Mouse (Mus musculus) layer of hippocampus, adult 2 months (tissue): ENCODE measurements at regions not wholly inside any gene's neighbourhood (a gene's known extent, or its start where the extent isn't known, plus 50 kb on each side); places are given as distances from the start of the nearest gene placed in this dataset.

Source experiments
- DNase-seq, 2 experiments: peaks; one replicate each; pipeline ENCODE4 v3.0.0; 2022; ENCODE audit warnings: low spot score in 2 of 2
- H3K27ac ChIP-seq: fragments of 200-600 bp; 2 replicates; pipeline ENCODE4 v1.8.1; 2022
- H3K4me3 ChIP-seq: fragments of 200-600 bp; 2 replicates; pipeline ENCODE4 v1.8.1; 2022; ENCODE audit warnings: mild to moderate bottlenecking
- CTCF ChIP-seq: fragments of 200-600 bp; conservative IDR thresholded peaks from 2 replicates; pipeline ENCODE4 v1.8.1; 2022; ENCODE audit warnings: antibody characterized with exemption, mild to moderate bottlenecking, moderate library complexity

DNA sequence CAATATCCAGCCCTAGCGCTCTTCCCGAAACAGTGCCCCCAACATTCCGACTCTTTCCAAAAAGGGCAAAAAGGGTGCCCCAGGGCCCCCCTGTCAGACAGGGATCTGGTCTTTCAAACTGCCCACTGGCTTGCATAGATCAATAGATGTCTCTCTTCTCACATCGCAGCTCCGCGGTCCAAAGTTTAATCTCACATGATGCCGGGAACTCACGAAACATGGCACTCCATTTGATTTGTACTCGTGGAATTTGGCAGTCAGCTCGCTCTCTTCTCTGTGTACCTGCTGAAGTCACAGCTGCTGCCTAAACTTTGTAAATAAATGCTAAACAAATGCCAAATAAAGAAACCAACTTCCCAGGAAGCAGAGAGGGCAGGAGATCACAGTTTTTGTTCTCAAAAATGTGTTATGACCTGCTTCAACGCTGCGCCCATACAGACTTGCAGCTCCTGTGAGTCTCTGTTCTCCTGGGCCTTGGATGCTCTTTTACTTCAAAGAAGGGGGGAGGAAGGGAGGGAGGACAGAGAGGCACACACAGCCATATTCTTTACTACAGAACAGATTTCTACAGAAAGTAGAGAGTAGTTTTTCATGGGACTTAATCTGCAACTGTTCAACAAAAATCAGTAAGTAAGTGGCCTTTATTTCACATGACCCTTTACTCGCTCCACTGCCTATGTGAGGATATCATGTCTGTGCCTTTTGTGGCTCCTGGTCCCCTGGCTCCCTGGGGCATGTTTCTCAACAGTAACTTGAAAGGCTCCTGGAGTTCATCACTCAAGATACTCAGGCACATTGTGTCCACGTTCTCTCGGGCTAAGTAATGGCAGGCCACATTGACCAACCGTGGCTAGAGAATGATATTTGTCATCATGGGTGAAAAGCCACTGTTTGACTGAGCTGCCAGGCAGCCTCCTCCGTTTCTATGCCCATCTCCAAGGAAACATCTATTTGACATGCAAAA, 254.6 kb downstream of the Dhx15 start:
- DNase-seq, result no peak
- Histone ChIP-seq H3K27ac (no peak overlapping the region), H3K4me3 (no peak overlapping the region)
- TF ChIP-seq CTCF, result no peak

DNA sequence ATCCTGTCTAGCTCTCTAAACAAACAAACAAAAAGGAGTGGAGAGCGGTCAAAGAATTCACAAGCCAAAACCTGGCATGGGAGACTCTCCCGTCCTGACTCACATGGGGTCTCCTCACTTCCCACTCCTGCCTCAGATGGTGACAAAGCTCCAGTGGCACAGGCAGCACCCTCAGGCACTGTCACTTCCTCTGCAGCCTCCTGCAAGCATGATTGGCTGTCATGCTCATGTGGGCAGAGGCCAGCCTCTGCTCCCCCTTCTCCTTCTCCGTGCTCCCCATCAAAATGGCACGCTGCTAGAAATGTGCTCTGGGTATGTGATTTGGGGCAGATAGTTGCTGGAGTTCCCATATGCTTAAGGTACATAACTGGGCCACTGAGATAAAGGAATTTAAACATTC, 255.4 kb downstream of the Dhx15 start:
- Histone ChIP-seq H3K4me3 (no peak overlapping the region), H3K27ac (no peak overlapping the region)
- TF ChIP-seq CTCF, result no peak
- no peak for DNase-seq

DNA sequence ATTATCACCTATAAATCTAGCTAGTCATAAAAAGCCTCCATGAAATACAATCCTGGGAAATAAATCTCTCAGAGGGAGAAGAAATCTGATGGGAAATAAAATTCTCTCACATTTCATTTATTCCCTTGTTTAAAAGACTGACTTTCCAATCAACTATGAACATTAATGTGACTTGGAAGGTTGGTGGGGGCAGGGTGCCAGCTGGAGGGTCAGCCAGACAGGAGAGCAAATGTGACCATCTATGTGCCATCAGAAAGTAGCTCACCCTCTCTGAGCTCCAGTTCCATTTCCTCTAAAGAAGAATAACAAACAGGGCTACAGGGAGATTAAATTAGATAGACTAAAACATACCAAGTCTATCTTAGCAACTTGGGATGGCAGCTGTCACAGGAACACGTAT, 257.0 kb downstream of the Dhx15 start:
- no peak overlapping the region for H3K4me3 ChIP-seq
- no peak for DNase-seq
- no peak overlapping the region for H3K27ac ChIP-seq
- no peak for TF ChIP-seq CTCF

DNA sequence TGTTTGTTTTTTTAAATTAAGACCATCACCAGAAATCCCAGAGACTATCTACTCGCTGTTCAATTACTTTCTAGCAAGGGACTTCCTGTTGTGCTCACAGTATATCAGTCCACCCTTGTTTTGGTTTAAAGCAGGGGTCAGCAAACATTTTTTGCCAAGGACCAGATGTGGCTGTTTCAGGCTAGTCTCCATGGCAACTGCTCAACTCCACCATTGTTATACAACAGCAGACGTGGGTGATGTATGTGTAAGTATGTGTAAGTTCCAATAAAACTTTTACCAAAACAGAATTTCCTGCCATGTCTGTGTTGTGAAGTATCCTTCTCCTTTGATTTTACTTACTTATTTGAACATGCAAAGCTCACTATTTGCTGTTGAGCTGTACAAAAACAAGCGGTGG, 259.9 kb downstream of the Dhx15 start:
- Histone ChIP-seq H3K4me3 (no peak overlapping the region), H3K27ac (no peak overlapping the region)
- DNase-seq, result no peak
- TF ChIP-seq CTCF, result no peak

DNA sequence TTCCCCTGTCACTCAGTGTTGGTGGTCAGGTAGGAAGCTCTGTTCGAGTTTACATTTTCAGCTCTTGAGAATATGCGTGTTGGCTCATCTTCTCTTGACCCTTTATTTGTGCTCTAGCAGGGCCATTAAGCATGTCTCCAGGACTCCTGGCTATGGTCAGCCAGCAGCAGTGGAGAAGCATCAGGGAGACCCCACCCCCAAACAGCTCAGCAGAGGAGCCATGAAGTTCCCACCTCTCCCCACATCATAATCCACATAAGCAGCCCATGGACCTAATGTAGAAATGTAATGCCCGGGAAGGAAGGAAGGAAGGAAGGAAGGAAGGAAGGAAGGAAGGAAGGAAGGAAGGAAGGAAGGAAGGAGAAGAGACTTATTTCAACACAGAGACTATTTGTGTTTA, 261.5 kb downstream of the Dhx15 start:
- Histone ChIP-seq H3K27ac (no peak overlapping the region), H3K4me3 (no peak overlapping the region)
- DNase-seq, result no peak
- no peak for TF ChIP-seq CTCF

DNA sequence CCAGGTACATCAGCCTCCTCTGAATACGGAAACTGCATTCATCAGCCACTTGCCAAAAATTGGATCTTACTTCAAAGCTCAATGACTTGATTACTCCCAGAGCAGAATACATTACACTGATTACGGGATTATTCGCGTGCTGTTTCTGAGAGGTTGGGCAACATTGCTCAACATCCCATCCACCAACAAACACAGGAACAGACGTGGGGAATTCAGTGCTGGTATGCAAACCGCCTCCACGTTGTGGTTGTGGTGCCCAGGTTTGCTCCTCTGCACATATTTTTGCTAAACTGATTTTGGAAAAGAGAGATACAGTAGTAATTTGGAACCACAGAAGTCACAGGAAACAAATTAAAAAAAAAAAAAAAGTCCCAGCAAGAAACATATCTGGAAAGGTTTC, 266.9 kb downstream of the Dhx15 start:
- no peak overlapping the region for H3K27ac ChIP-seq
- DNase-seq, result peak; percentile 36 to 70
- TF ChIP-seq CTCF, result no peak
- no peak overlapping the region for H3K4me3 ChIP-seq

DNA sequence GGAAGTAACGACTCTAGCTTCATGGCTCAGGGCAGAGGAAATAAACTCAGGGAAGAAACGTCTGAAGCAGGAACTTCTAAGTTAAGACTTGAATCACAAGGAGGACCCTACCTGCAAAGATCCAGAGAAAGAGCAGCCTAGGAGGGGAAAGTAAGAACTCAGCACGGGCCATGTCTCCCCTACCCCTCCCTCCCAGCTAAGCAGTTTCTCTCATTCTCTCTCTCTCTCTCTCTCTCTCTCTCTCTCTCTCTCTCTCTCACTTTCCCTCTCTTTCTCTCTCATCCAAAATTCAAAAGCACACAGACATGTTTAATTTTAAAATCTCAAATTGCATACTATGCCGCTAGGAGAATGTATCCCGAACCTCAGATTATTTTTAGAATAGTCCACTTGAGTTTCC, 267.3 kb downstream of the Dhx15 start:
- Histone ChIP-seq H3K27ac (no peak overlapping the region), H3K4me3 (no peak overlapping the region)
- TF ChIP-seq CTCF, result no peak
- DNase-seq, result no peak

DNA sequence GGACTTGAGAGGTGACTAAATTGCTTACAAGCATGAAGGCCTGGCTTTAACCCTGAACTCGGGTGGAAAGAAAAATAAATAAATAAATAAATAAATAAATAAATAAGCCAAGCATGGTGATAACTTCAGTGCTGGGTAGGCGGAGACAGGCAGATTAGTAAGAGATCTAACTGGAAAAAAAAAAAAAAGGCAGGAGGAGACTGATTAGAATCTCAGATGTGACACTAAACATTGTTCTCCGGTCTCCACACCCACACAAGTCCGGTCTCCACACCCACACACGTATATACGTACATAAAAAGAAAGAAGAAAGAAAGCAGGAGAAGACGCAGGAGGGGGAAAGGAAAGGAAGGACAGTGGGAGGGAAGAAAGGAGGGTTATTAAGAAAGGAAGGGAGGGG, 267.8 kb downstream of the Dhx15 start:
- TF ChIP-seq CTCF, result no peak
- Histone ChIP-seq H3K27ac (no peak overlapping the region), H3K4me3 (no peak overlapping the region)
- DNase-seq, result no peak

DNA sequence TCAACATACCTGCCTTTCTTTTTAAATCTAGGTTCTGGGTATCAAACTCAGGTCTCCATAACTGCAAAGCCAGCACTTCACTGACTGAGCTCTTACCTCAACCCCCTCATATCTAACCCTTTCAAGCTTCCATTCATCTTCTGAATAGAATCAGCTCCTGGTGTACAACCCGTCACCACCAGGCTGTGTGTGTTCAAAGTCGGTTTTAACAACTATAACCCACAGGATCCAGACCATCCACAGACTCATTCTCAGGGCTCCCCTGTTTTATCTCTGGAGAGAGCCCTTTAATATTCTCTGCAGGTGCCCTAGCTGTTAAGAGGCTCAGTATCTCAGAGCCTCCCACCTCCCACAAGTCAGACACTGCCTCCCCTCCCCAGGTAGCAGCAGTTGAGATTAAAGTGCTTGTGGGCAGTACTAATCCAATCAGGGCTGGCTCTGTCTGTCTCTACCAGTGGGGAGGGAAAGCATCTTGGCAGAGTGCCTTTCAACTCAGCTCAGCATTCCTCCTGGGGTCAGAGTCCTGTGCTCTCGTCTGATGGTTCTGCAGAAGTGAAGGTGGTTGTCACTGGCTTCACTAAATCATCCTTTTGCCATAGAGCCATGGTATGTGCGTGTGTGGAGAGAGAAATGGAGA, 272.4 kb downstream of the Dhx15 start:
- Histone ChIP-seq H3K4me3 (no peak overlapping the region), H3K27ac (no peak overlapping the region)
- DNase-seq, result no peak
- TF ChIP-seq CTCF, result no peak

DNA sequence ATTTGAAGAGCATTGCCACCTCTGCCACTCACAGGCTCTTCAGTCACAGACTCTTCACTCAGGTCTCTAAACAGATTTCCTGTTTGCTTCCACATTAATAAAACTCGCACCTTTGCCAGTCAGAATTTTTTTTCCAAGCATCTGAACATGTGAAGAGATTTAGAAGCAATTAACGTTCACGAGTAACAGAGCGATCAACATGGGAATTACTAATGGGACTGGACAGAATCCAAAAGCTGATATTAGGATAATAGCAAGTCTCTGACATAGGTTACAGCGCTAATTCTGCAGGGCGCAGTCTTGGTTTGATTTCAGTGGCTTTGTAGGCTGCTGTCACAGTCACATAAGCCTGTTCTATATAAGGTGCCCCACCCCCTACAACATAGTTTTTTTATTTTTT, 275.6 kb downstream of the Dhx15 start:
- no peak for TF ChIP-seq CTCF
- Histone ChIP-seq H3K4me3 (no peak overlapping the region), H3K27ac (no peak overlapping the region)
- no peak for DNase-seq

DNA sequence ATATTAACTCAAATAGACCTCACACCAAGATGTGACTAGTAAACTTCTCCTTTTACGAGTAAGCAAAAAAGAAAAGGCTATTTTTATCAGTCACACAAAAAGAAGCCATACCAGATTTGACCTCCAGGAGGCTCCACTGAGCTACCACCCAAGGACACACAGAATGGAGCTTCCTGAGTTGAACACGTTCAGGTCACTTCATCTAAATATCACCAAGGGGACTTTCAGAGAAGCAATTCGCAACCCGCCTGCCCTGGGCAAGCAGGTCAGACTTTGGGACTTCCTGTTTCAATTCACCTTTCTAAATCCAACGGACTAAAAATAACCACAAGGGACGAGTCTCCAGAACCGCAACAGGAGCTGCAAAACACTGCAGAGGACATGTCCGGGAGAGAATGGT, 281.5 kb downstream of the Dhx15 start:
- TF ChIP-seq CTCF, result peak; percentile 71
- Histone ChIP-seq H3K27ac (no peak overlapping the region), H3K4me3 (no peak overlapping the region)
- no peak for DNase-seq

DNA sequence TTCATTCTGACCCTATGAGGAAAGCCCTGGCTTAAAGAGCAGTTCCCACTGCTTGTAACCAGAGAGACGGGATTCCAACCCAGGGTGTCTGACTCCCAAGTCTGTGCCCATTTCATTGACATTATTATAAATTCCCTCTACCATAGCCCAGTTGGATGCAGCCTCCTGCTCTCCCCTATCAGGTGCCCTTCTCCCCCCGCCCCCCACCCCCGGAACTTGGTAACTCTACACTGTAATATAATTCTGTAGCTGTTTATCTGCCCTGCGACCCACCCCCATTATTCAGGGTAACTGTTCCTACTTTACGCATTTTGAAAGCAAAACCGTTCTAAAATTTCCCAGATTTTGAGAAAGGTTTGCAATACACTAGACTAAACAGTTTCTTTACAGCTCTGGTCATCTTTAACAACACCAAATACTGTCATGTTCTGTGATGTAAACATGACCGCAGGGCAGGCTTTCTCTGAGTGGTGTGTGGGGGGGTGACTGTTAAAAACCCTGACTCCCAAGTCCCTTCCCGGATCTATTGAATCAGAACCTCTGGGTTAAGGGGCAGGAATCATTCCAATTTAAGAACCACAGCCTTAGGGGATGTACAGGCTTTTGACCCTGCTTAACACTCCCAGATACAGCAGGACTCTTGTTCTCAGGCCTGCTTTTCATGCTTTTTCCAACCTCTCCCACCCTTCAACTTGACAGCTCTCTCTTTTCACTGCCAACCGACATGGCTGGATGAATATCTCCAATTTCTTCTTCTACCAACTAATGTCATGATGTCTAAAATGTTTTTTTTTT, 283.8 kb downstream of the Dhx15 start:
- DNase-seq, result no peak
- Histone ChIP-seq H3K27ac (no peak overlapping the region), H3K4me3 (no peak overlapping the region)
- no peak for TF ChIP-seq CTCF

DNA sequence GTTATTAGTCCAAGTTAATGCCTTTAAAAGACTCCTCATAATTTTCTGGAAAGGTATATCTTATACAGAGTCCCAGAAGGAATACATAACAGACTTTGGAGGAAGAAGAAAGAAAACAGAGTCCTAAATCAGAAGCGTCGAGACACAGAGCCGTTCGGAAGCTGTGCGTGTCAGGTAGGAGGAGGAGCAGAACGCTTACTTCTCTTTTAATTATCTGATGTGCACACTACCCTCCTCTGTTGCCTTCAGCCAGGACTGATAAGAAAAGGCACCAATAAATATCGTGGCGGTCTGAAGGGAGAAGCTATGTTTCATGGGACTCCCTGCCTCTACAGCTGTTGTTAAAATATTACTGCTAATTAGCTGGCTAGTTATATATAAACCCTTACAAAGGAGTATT, 296.2 kb downstream of the Dhx15 start:
- TF ChIP-seq CTCF, result no peak
- DNase-seq, result no peak
- Histone ChIP-seq H3K4me3 (no peak overlapping the region), H3K27ac (no peak overlapping the region)
